Mouse (Mus musculus) ES-Bruce4 (cell line): ENCODE measurements at regions not wholly inside any gene's neighbourhood (a gene's known extent, or its start where the extent isn't known, plus 50 kb on each side); places are given as distances from the start of the nearest gene placed in this dataset.

Source experiments
- H3K27ac ChIP-seq: 2 replicates; pipeline ENCODE4 v1.5.1; 2012; ENCODE audit warnings: low read length, inconsistent platforms; ENCODE audit not compliant: insufficient read depth
- H3K27me3 ChIP-seq: 2 replicates; pipeline ENCODE4 v1.6.1; 2012; ENCODE audit warnings: mild to moderate bottlenecking, low read length, inconsistent platforms; ENCODE audit not compliant: control insufficient read depth, poor library complexity, insufficient read depth, severe bottlenecking
- H3K36me3 ChIP-seq: 2 replicates; pipeline ENCODE4 v1.6.1; 2012; ENCODE audit warnings: inconsistent platforms, mild to moderate bottlenecking, low read length, moderate library complexity; ENCODE audit not compliant: control insufficient read depth, poor library complexity, insufficient read depth, severe bottlenecking
- H3K4me1 ChIP-seq: one replicate; pipeline ENCODE4 v1.8.1; 2011; ENCODE audit warnings: low read length; ENCODE audit not compliant: control insufficient read depth, insufficient read depth
- H3K4me3 ChIP-seq: 2 replicates; pipeline ENCODE4 v1.5.1; 2011; ENCODE audit warnings: low read depth, mild to moderate bottlenecking, low read length
- H3K9ac ChIP-seq: 2 replicates; pipeline ENCODE4 v1.6.1; 2012; ENCODE audit warnings: low read depth, mild to moderate bottlenecking, inconsistent platforms; ENCODE audit not compliant: poor library complexity, severe bottlenecking
- H3K9me3 ChIP-seq: replicated peaks from 2 replicates; pipeline ENCODE4 v1.6.1; 2012; ENCODE audit warnings: mild to moderate bottlenecking, low read length, inconsistent platforms; ENCODE audit not compliant: control insufficient read depth, poor library complexity, insufficient read depth, severe bottlenecking
- CTCF ChIP-seq: IDR thresholded peaks from one replicate; pipeline ENCODE4 v1.8.1; 2011; ENCODE audit warnings: low read depth, low read length
- EP300 ChIP-seq: IDR thresholded peaks from 2 replicates; pipeline ENCODE4 v1.6.1; 2011; ENCODE audit warnings: low read depth, low read length; ENCODE audit not compliant: insufficient read depth
- POLR2A ChIP-seq: IDR thresholded peaks from one replicate; pipeline ENCODE4 v1.8.1; 2011; ENCODE audit warnings: low read length; ENCODE audit not compliant: insufficient read depth

GRCm38 (mm10) chr16:9009361-9010083 is 179.6 kb downstream of the 1810013L24Rik start:
- TF ChIP-seq POLR2A (no peak), CTCF (peak; percentile 98), EP300 (peak; percentile 81; the same call in 1 of the 2 replicates)
- Histone ChIP-seq H3K9me3 (no peaks in the 10 kb centered on the region), H3K27me3 (no peaks in the 10 kb centered on the region), H3K9ac (no peak overlapping the region), H3K4me1 (no peaks in the 10 kb centered on the region), H3K27ac (no peak overlapping the region), H3K36me3 (no peaks in the 10 kb centered on the region), H3K4me3 (no peak overlapping the region)

GRCm38 (mm10) chr16:9011077-9011476 is 181.2 kb downstream of the 1810013L24Rik start:
- Histone ChIP-seq H3K27me3 (no peaks in the 10 kb centered on the region), H3K4me1 (no peaks in the 10 kb centered on the region), H3K4me3 (no peak overlapping the region), H3K27ac (no peak overlapping the region), H3K9ac (no peak overlapping the region), H3K36me3 (no peaks in the 10 kb centered on the region), H3K9me3 (no peaks in the 10 kb centered on the region)
- TF ChIP-seq EP300 (no peak), POLR2A (no peak), CTCF (no peak)

- H3K27me3 ChIP-seq: no peaks in the 10 kb centered on the region
- peaks cover 2% of the 10 kb centered on the region for H3K4me1 ChIP-seq
- no peaks in the 10 kb centered on the region for H3K9me3 ChIP-seq
- no peak overlapping the region for H3K9ac ChIP-seq
- TF ChIP-seq EP300: no peak
- TF ChIP-seq CTCF: no peak
- TF ChIP-seq POLR2A: no peak
- H3K4me3 ChIP-seq: no peak overlapping the region
- no peak overlapping the region for H3K27ac ChIP-seq
- no peaks in the 10 kb centered on the region for H3K36me3 ChIP-seq
Measured at GRCm38 (mm10) chr16:9011691-9012090, 181.8 kb downstream of the 1810013L24Rik start.

- Histone ChIP-seq H3K36me3 (no peaks in the 10 kb centered on the region), H3K27ac (no peak overlapping the region), H3K9me3 (no peaks in the 10 kb centered on the region), H3K9ac (no peak overlapping the region), H3K4me1 (peaks cover 2% of the 10 kb centered on the region), H3K27me3 (no peaks in the 10 kb centered on the region), H3K4me3 (no peak overlapping the region)
- TF ChIP-seq EP300 (no peak), POLR2A (no peak)
Measured at GRCm38 (mm10) chr16:9016040-9016761, 186.3 kb downstream of the 1810013L24Rik start.

GRCm38 (mm10) chr16:9016762-9017086 is 186.8 kb downstream of the 1810013L24Rik start:
- Histone ChIP-seq H3K4me1 (peaks cover 2% of the 10 kb centered on the region), H3K9me3 (no peaks in the 10 kb centered on the region), H3K36me3 (no peaks in the 10 kb centered on the region), H3K4me3 (no peak overlapping the region), H3K27ac (no peak overlapping the region), H3K27me3 (no peaks in the 10 kb centered on the region), H3K9ac (no peak overlapping the region)
- TF ChIP-seq CTCF (no peak), POLR2A (no peak), EP300 (no peak)

DNA sequence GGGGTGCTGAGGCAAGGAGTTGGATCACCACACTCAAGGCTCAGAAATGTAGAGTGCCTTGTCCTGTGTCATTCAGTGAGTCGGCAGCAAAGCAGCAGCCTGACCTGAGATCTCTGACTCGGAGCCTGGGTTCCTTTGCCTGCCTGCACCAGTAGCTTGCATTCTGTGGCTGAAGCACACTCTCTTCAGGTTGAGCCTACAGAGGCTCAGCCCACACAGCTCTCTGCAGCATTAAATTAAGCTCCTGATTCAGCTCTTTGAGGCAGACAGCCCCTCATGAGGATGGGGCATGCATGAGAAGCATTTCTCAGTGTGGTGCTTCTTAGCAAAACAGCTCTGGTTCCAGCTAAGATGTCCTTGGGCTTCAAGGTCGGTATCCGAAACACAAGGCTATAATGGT is 200.8 kb downstream of the 1810013L24Rik start:
- TF ChIP-seq EP300 (no peak), CTCF (no peak), POLR2A (no peak)
- no peak overlapping the region for H3K9ac ChIP-seq

More for the DNA sequence above, 200.8 kb downstream of the 1810013L24Rik start:
- Histone ChIP-seq H3K36me3 (no peaks in the 10 kb centered on the region), H3K4me3 (no peak overlapping the region), H3K9me3 (no peaks in the 10 kb centered on the region), H3K27me3 (no peaks in the 10 kb centered on the region), H3K4me1 (no peaks in the 10 kb centered on the region), H3K27ac (no peak overlapping the region)
